Mouse (Mus musculus) retina, postnatal 7 days (tissue): ENCODE measurements around the gene Des.

Source experiments
- DNase-seq: peaks from one replicate; pipeline ENCODE4 v3.0.0-alpha.2; 2012; ENCODE audit warnings: low read depth, low spot score

Des gene

GRCm38 (mm10) chr1:75347279-75347678 lies 12.8 kb upstream of the Des start:
- DNase-seq = no peak

- DNase-seq = no peak
These were observed 10.9 kb upstream of the Des start for GRCm38 (mm10) chr1:75349275-75349674.

GRCm38 (mm10) chr1:75357261-75357660 lies 2.9 kb upstream of the Des start:
- no peak for DNase-seq

GRCm38 (mm10) chr1:75358009-75358408 lies 2.1 kb upstream of the Des start:
- no peak for DNase-seq

- DNase-seq = no peak
These were observed 783 bp upstream of the Des start for GRCm38 (mm10) chr1:75359346-75359745.

- DNase-seq = no peak
These were observed 994 bp downstream of the Des start for GRCm38 (mm10) chr1:75361123-75361522.

- DNase-seq = no peak
These were observed 1.6 kb downstream of the Des start for GRCm38 (mm10) chr1:75361750-75362149.

GRCm38 (mm10) chr1:75363868-75364267 lies 3.7 kb downstream of the Des start:
- DNase-seq = no peak

- DNase-seq = no peak
These were observed 5.5 kb downstream of the Des start for GRCm38 (mm10) chr1:75365510-75366137.

- DNase-seq = no peak
These were observed 9.3 kb downstream of the Des start for GRCm38 (mm10) chr1:75369360-75369983.

GRCm38 (mm10) chr1:75369984-75370660 lies 10.0 kb downstream of the Des start:
- DNase-seq = peak; percentile 63

GRCm38 (mm10) chr1:75371317-75372095 lies 11.4 kb downstream of the Des start:
- DNase-seq = no peak

- DNase-seq = no peak
These were observed 12.3 kb downstream of the Des start for GRCm38 (mm10) chr1:75372450-75372849.

GRCm38 (mm10) chr1:75373276-75373675 lies 13.1 kb downstream of the Des start:
- DNase-seq = no peak

GRCm38 (mm10) chr1:75374950-75375936 lies 15.1 kb downstream of the Des start, which contains the start of gene Speg:
Gene Speg (plus strand): TSS chr1:75375297.
- DNase-seq = no peak

- no peak for DNase-seq
These were observed 19.1 kb downstream of the Des start for GRCm38 (mm10) chr1:75379196-75379595.

- no peak for DNase-seq
These were observed 19.8 kb downstream of the Des start for GRCm38 (mm10) chr1:75379931-75380330.

GRCm38 (mm10) chr1:75380951-75381350 lies 20.8 kb downstream of the Des start:
- DNase-seq = no peak

GRCm38 (mm10) chr1:75381482-75382355 lies 21.6 kb downstream of the Des start:
- DNase-seq = no peak
